Mouse (Mus musculus) urinary bladder, postnatal 14 days (tissue): Measurements from ENCODE around the gene Gm8926.
"Not testable (repeated sequence)": the region's sequence is repeated elsewhere in the genome, so short reads cannot be mapped to it uniquely, and the experiment has no call there.

ENCODE experiments used
- DNase-seq: peaks from one replicate; pipeline ENCODE4 v3.0.0; 2021; ENCODE audit warnings: low spot score

Gene Gm8926

DNA sequence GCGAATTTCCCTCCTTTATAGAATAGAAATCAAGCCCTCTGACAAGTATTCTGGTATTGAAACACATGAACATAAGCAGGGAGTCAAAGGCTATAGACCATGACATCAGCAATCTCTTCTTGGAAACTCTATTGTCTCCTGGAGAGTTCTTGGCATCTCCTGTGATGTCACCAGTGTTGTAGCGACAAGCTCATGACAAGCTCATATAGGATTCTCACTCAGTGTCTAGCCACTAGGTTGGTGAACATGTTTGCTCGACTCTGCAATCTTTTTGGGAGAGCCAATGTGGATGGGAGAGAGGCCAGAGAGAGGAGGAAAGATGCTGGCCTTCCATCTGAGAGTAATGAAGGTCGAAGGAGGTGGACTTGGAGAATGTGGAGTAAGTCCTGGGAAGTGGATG lies at the start of gene Gm8926:
Gm8926 (plus strand) TSS at position 301 of the 400 bp plus-strand sequence.
- not testable (repeated sequence) for DNase-seq
